Mouse (Mus musculus) right cerebral cortex, postnatal 36 days (tissue): ENCODE results near the gene Gtf2i.

Source experiments
- DNase-seq, 2 experiments: peaks; one replicate each; pipeline ENCODE4 v3.0.0; 2022; ENCODE audit warnings: low spot score in 2 of 2, mixed read lengths in 1 of 2

Gene Gtf2i

GRCm38 (mm10) chr5:134243661-134244436 is 70.7 kb downstream of the Gtf2i start:
- DNase-seq: no peak

GRCm38 (mm10) chr5:134241831-134242230 is 72.7 kb downstream of the Gtf2i start:
- no peak for DNase-seq

- DNase-seq: no peak
Measured at GRCm38 (mm10) chr5:134237936-134238760, 76.4 kb downstream of the Gtf2i start.

GRCm38 (mm10) chr5:134237508-134237907 is 77.1 kb downstream of the Gtf2i start:
- no peak for DNase-seq

- DNase-seq: no peak
Measured at GRCm38 (mm10) chr5:134236796-134237195, 77.8 kb downstream of the Gtf2i start.

- no peak for DNase-seq
Measured at GRCm38 (mm10) chr5:134236241-134236640, 78.3 kb downstream of the Gtf2i start.

GRCm38 (mm10) chr5:134235111-134235510 is 79.4 kb downstream of the Gtf2i start:
- no peak for DNase-seq

- DNase-seq: no peak
Measured at GRCm38 (mm10) chr5:134234205-134234604, 80.4 kb downstream of the Gtf2i start.

- no peak for DNase-seq
Measured at GRCm38 (mm10) chr5:134233244-134233651, 81.3 kb downstream of the Gtf2i start.

GRCm38 (mm10) chr5:134232568-134232967 is 82.0 kb downstream of the Gtf2i start:
- DNase-seq: no peak

GRCm38 (mm10) chr5:134232111-134232510 is 82.4 kb downstream of the Gtf2i start:
- no peak for DNase-seq

GRCm38 (mm10) chr5:134231376-134231775 is 83.2 kb downstream of the Gtf2i start:
- DNase-seq: peak in 1 of 2 experiments; percentile 42

GRCm38 (mm10) chr5:134229391-134229790 is 85.2 kb downstream of the Gtf2i start, which contains the start of gene Ncf1:
Gene Ncf1, minus strand, starts transcription at chr5:134229625.
- DNase-seq: no peak

GRCm38 (mm10) chr5:134228249-134228638 is 86.3 kb downstream of the Gtf2i start:
- DNase-seq: no peak

GRCm38 (mm10) chr5:134227574-134228248 is 86.8 kb downstream of the Gtf2i start:
- DNase-seq: no peak

GRCm38 (mm10) chr5:134226946-134227345 is 87.6 kb downstream of the Gtf2i start:
- no peak for DNase-seq

GRCm38 (mm10) chr5:134225110-134225901 is 89.3 kb downstream of the Gtf2i start:
- DNase-seq: no peak

GRCm38 (mm10) chr5:134221708-134222150 is 92.8 kb downstream of the Gtf2i start:
- no peak for DNase-seq

GRCm38 (mm10) chr5:134221278-134221677 is 93.3 kb downstream of the Gtf2i start:
- DNase-seq: no peak

- no peak for DNase-seq
Measured at GRCm38 (mm10) chr5:134217900-134218299, 96.7 kb downstream of the Gtf2i start.
